Mouse (Mus musculus): ENCODE data around the gene Jph2.

Jph2 gene

DNA sequence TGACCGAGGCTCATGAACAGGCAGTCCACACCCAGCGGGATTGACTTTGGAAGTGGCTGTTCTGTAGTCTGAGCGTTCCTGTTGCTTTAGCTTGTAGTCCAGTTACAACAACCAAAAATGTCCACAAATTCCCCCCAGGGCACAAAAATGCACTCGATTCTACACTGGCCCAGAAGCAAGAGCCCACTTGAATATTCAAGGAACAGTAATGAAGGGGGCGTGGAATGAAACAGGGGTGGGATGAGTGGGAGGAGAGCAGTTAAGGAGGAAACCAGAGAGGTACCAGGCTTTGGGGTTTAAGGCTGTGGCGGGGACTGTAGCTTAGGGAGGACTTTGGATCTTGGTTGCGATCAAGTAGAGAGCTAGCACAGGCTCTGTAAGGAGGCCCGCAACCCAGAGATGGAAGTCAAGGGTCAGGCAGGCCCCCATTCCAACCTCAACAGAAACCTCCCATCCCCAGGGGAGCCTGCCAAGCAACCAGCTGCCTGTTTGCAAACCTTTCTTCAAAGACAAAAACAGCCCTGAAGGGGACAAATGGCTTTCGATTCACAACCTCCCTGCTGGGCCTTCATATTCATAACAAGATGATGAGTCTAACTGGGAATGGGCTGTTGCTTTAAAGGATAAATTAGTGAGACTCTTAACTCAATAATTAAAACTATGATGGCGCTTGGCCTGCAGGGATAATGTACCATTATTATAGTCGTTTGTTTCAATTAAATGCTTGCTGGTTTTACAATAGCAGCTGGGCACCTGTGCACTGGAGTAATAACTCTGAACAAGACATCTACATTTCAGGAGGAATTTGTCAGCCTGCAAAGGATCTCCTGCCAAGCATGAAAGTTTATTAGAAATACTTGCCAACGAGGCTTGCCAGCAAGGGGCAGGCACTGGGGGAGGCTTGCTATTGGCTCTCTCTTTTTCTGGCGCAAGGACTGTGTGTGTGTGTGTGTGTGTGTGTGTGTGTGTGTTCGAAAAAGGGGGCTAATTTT is 97.4 kb downstream of the Jph2 start:
- no peak for DNase-seq

- DNase-seq: no peak
Measured at GRCm38 (mm10) chr2:163296999-163297630, 100.7 kb downstream of the Jph2 start.

DNA sequence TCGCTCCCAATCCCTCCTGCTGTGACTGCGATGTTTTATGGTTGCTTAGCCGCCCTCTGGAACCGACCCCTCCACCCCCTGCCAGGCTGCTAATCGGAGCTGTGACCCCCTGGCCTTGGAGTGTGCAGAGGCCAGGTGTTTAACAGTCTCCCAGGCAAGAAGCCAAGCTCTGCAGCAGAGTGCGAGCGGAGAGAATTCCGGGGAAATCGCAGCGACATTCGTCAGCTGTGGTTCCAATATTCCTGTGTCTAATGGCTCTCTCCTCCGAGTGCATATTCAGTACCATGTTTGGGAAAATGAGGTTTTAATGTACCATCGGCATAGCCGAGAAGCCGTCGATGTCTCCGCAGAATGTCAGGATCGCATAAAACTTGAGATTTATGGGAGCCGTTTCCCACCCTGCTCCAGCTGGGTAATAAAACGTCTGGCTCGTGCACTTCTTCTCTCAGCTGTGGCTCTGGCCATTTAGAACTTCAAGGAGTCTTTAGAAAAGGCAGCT is 108.9 kb downstream of the Jph2 start:
- DNase-seq: no peak

All from cerebellum, adult 18-20 months (tissue).